Mouse (Mus musculus): ENCODE data around the gene Exoc8. TPM values are rescaled to one million over a fixed set of nuclear protein-coding genes. Genes with fewer than 3 reads are reported as not detected.

The Exoc8 gene
- polyA plus RNA-seq, 1 experiment, result 10.1 TPM

DNA sequence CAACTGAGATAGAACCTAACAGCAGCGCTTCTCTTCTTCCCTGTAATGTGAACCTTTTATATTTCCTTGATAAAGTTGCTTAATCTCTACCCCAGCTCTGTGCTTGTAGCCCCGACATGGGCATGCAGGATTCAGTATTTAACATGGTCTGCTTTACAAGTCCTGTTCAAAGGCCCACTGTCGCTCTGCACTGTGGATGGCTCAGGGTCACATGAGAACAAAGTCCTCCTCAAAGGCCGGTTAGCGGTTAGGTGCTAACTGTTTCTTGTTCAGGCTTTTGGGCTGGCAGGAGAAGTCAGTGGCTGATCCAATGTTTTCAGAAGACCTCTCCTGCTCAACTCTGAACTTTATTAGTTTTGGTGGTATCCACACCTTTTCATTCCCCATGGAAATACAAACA is 51.9 kb downstream of the Exoc8 start:
- Histone ChIP-seq H3K27me3 (ENCODE audit: control insufficient read depth, insufficient read depth, low read length, poor library complexity, severe bottlenecking) (no peaks in the 10 kb centered on the region), H3K4me3 (ENCODE audit: low read depth, low read length) (no peak overlapping the region), H3K36me3 (ENCODE audit: control insufficient read depth, insufficient read depth, low read length, poor library complexity, severe bottlenecking) (peaks cover 22% of the 10 kb centered on the region), H3K9ac (ENCODE audit: low read depth, poor library complexity, severe bottlenecking) (no peak overlapping the region), H3K9me3 (replicated peaks; ENCODE audit: control insufficient read depth, insufficient read depth, low read length, poor library complexity, severe bottlenecking) (no peaks in the 10 kb centered on the region), H3K4me1 (ENCODE audit: control insufficient read depth, insufficient read depth, low read length) (peaks cover 2% of the 10 kb centered on the region), H3K27ac (ENCODE audit: insufficient read depth, low read length) (no peak overlapping the region)
- TF ChIP-seq POLR2A (IDR thresholded peaks at IDR 0.05; ENCODE audit: insufficient read depth, low read length), result no peak
- no peak for TF ChIP-seq CTCF (IDR thresholded peaks at IDR 0.05; ENCODE audit: low read depth, low read length)
- TF ChIP-seq EP300 (IDR thresholded peaks at IDR 0.05; ENCODE audit: insufficient read depth, low read depth, low read length), result no peak

DNA sequence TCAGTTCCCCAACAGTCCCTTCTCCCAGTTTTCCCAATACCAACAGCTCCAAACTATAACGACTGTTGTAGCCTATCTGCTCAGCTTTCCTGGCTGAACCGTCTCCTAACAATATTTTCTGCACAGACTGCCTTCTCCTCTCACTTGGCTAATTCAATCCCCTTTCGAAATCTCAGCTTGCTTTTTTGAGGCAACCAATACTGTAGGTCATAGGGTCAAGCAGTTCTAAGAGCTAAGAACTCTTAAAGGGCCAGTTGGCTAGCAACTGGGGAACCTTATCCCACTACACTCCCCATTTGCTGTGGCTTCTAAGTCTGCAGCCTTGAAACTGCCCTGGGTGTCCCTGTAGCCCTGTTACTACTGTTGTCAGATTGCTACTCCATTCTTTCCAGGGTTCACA is 52.4 kb downstream of the Exoc8 start:
- Histone ChIP-seq H3K4me1 (ENCODE audit: control insufficient read depth, insufficient read depth, low read length) (peaks cover 2% of the 10 kb centered on the region), H3K36me3 (ENCODE audit: control insufficient read depth, insufficient read depth, low read length, poor library complexity, severe bottlenecking) (peaks cover 26% of the 10 kb centered on the region), H3K27me3 (ENCODE audit: control insufficient read depth, insufficient read depth, low read length, poor library complexity, severe bottlenecking) (no peaks in the 10 kb centered on the region), H3K9me3 (replicated peaks; ENCODE audit: control insufficient read depth, insufficient read depth, low read length, poor library complexity, severe bottlenecking) (no peaks in the 10 kb centered on the region), H3K27ac (ENCODE audit: insufficient read depth, low read length) (no peak overlapping the region), H3K4me3 (ENCODE audit: low read depth, low read length) (no peak overlapping the region), H3K9ac (ENCODE audit: low read depth, poor library complexity, severe bottlenecking) (no peak overlapping the region)
- TF ChIP-seq EP300 (IDR thresholded peaks at IDR 0.05; ENCODE audit: insufficient read depth, low read depth, low read length) (no peak), CTCF (IDR thresholded peaks at IDR 0.05; ENCODE audit: low read depth, low read length) (no peak), POLR2A (IDR thresholded peaks at IDR 0.05; ENCODE audit: insufficient read depth, low read length) (no peak)

Other genes starting within 250 kb of the Exoc8 start
- 25.9 and 31.4 TPM in 2 replicates for gene 2310022B05Rik, start 234.3 kb downstream of the Exoc8 start, polyA plus RNA-seq (2011; ENCODE audit: insufficient read depth, insufficient read length, low read depth, missing spikeins)
- gene Ttc13, start 175.7 kb downstream of the Exoc8 start, polyA plus RNA-seq (2011; ENCODE audit: insufficient read depth, insufficient read length, low read depth, missing spikeins), result 57.1 and 59.4 TPM in 2 replicates
- 25.4 and 28.8 TPM in 2 replicates for gene Arv1, start 175.6 kb downstream of the Exoc8 start, polyA plus RNA-seq (2011; ENCODE audit: insufficient read depth, insufficient read length, low read depth, missing spikeins)
- gene Fam89a, start 145.9 kb downstream of the Exoc8 start, polyA plus RNA-seq (2011; ENCODE audit: insufficient read depth, insufficient read length, low read depth, missing spikeins), result 6.9 and 8.0 TPM in 2 replicates
- 9.1 and 9.4 TPM in 2 replicates for gene Trim67, start 104.6 kb downstream of the Exoc8 start, polyA plus RNA-seq (2011; ENCODE audit: insufficient read depth, insufficient read length, low read depth, missing spikeins)
- gene Gnpat, start 34.7 kb downstream of the Exoc8 start, polyA plus RNA-seq (2011; ENCODE audit: insufficient read depth, insufficient read length, low read depth, missing spikeins), result 96.0 and 113 TPM in 2 replicates
- gene 2810004N23Rik, start 34.6 kb downstream of the Exoc8 start, polyA plus RNA-seq (2011; ENCODE audit: insufficient read depth, insufficient read length, low read depth, missing spikeins), result 93.0 and 93.6 TPM in 2 replicates
- gene Sprtn, start 181 bp upstream of the Exoc8 start, polyA plus RNA-seq (2011; ENCODE audit: insufficient read depth, insufficient read length, low read depth, missing spikeins), result 14.3 and 16.0 TPM in 2 replicates
- gene Egln1, start 51.6 kb upstream of the Exoc8 start, polyA plus RNA-seq (2011; ENCODE audit: insufficient read depth, insufficient read length, low read depth, missing spikeins), result 19.9 and 20.3 TPM in 2 replicates
- 48.9 and 51.2 TPM in 2 replicates for gene Tsnax, start 115.3 kb upstream of the Exoc8 start, polyA plus RNA-seq (2011; ENCODE audit: insufficient read depth, insufficient read length, low read depth, missing spikeins)
- gene Disc1, start 156.5 kb upstream of the Exoc8 start, polyA plus RNA-seq (2011; ENCODE audit: insufficient read depth, insufficient read length, low read depth, missing spikeins), result 1.2 TPM in 1 of 2 replicates, not detected in the other

All from ES-Bruce4 (cell line).